Comparison of ENCODE assay signal across 8 mouse cellular contexts in the genomic region with DNA sequence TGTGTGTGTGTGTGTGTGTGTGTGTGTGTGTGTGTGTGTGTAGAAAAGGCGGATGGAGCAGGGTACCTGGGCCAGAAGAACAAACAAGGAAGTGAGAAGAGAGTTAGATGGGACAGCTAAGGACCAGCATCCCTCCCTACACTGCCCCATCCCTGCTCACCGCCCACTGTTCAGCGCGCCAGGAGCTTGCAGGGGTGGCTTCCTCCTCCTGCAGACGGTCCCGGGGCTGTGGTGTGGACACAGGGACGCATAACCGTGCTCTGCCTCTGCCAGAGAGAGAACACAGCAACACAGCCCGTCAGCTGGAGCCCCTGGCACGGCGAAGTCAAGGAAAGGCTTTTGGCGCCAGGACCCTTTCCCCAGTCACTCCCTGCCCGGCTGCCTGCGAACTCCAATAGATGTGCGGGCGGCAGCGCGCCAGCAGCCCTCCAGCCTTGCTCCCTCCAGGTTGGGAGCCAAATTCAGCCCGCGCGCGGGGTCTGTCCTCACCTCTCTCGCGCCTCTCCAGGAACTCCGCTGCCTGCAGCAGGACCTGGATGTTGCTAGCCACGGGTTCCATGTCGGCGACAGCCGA. TPM values are rescaled to one million over a fixed set of nuclear protein-coding genes. Genes with fewer than 3 reads are reported as not detected.
DNase-seq lines count a peak whose midpoint lies in the region; ATAC-seq and TF ChIP-seq lines count a peak whose summit lies in the region.

No protein-coding gene starts in this region.

- peak; percentile 40 for ATAC-seq in erythroid progenitor cell, adult 5-6 weeks (replicated peaks; ENCODE audit: low FRiP score, poor library complexity, severe bottlenecking)
- ATAC-seq in intestine, postnatal 0 days, result no peak
- peak; percentile 35 for ATAC-seq in midbrain, embryonic 15.5 days (replicated peaks)
- ATAC-seq in inflammation-experienced regulatory T-cells, adult 6 months, result no peak

- peaks cover 20% of the 10 kb centered on the region for H3K36me3 ChIP-seq in intestine, postnatal 0 days (ENCODE audit: control insufficient read depth, insufficient read depth)
- H3K36me3 ChIP-seq in midbrain, embryonic 15.5 days (replicated peaks), result peaks cover 17% of the 10 kb centered on the region

- H3K9ac ChIP-seq in intestine, postnatal 0 days (ENCODE audit: low read depth, low read length), result peak overlapping the region; percentile 48
- H3K9ac ChIP-seq in midbrain, embryonic 15.5 days, result peak overlapping the region; percentile 51

- peaks cover 8% of the 10 kb centered on the region for H3K4me1 ChIP-seq in lung, adult 2 months (ENCODE audit: control insufficient read depth, insufficient read depth, low read length)
- H3K4me1 ChIP-seq in bone marrow, adult 2 months (ENCODE audit: control insufficient read depth, insufficient read depth, low read length), result peaks cover 3% of the 10 kb centered on the region
- peaks cover 8% of the 10 kb centered on the region for H3K4me1 ChIP-seq in intestine, postnatal 0 days (replicated peaks; ENCODE audit: control insufficient read depth, insufficient read depth, low read length)
- H3K4me1 ChIP-seq in midbrain, embryonic 15.5 days, result peaks cover 32% of the 10 kb centered on the region

- no peak for TF ChIP-seq CTCF in lung, adult 2 months (IDR thresholded peaks at IDR 0.05; ENCODE audit: insufficient read depth, low read length)
- no peak for TF ChIP-seq CTCF in bone marrow, adult 2 months (IDR thresholded peaks at IDR 0.05; ENCODE audit: control insufficient read depth, insufficient read depth, low read length)
- TF ChIP-seq CTCF in intestine, postnatal 0 days (IDR thresholded peaks at IDR 0.05; ENCODE audit: low read depth), result no peak

- peak overlapping the region; percentile 93 for H3K4me2 ChIP-seq in intestine, postnatal 0 days (replicated peaks; ENCODE audit: low read depth)
- peak overlapping the region; percentile 98 for H3K4me2 ChIP-seq in midbrain, embryonic 15.5 days

- no peaks in the 10 kb centered on the region for H3K9me3 ChIP-seq in intestine, postnatal 0 days (ENCODE audit: control insufficient read depth)
- H3K9me3 ChIP-seq in midbrain, embryonic 15.5 days, result no peaks in the 10 kb centered on the region

- peak overlapping the region; percentile 36 for H3K4me3 ChIP-seq in lung, adult 2 months (replicated peaks; ENCODE audit: extremely low read depth, low read depth, low read length)
- peak overlapping the region; percentile 71 for H3K4me3 ChIP-seq in bone marrow, adult 2 months (replicated peaks; ENCODE audit: control insufficient read depth, low read depth, low read length)
- H3K4me3 ChIP-seq in intestine, postnatal 0 days (ENCODE audit: low read depth, low read length), result peak overlapping the region; percentile 68
- peak overlapping the region; percentile 65 for H3K4me3 ChIP-seq in midbrain, embryonic 15.5 days

- WGBS in lung, adult 2 months, result under 1% methylated on average over 28 of the region's 29 CpGs
- WGBS in bone marrow, adult 2 months, result under 1% methylated on average over 29 of the region's 29 CpGs
- WGBS in intestine, postnatal 0 days, result 1% methylated on average over 29 of the region's 29 CpGs
- 1% methylated on average over 29 of the region's 29 CpGs for WGBS in midbrain, embryonic 15.5 days

- H3K27me3 ChIP-seq in intestine, postnatal 0 days (replicated peaks; ENCODE audit: control insufficient read depth, insufficient read depth, low read length), result no peaks in the 10 kb centered on the region
- H3K27me3 ChIP-seq in midbrain, embryonic 15.5 days (replicated peaks), result no peaks in the 10 kb centered on the region

- TF ChIP-seq POLR2A in lung, adult 2 months (IDR thresholded peaks at IDR 0.05; ENCODE audit: borderline replicate concordance, extremely low read depth, low read depth, low read length), result no peak
- TF ChIP-seq POLR2A in bone marrow, adult 2 months (IDR thresholded peaks at IDR 0.05; ENCODE audit: borderline replicate concordance, control insufficient read depth, low read depth, low read length), result peak; percentile 48; the same call in 1 of the 2 replicates

- DNase-seq in lung, adult 2 months, result no peak
- no peak for DNase-seq in lung, postnatal 36 days
- DNase-seq in urinary bladder, adult 18-20 months (ENCODE audit: low spot score in 2 of 2), result no peak

- peak overlapping the region; percentile 81 for H3K27ac ChIP-seq in bone marrow, adult 2 months (ENCODE audit: control insufficient read depth, insufficient read depth, low read depth, low read length, poor library complexity)
- H3K27ac ChIP-seq in intestine, postnatal 0 days (ENCODE audit: low read depth, low read length), result no peak overlapping the region
- peak overlapping the region; percentile 78 for H3K27ac ChIP-seq in midbrain, embryonic 15.5 days

RNA-seq across cellular contexts. Expression of gene Mxd3, which starts 0.4 kb away (rescaled TPM):
- polyA plus RNA-seq in lung, adult 2 months (2012; rRNA removed), result 1.5 and 2.7 TPM in 2 replicates
- 46.2 and 59.0 TPM in 2 replicates for polyA plus RNA-seq in bone marrow, adult 2 months (2011; ENCODE audit: insufficient read depth, insufficient read length, low replicate concordance, missing spikeins)
- total RNA-seq in erythroid progenitor cell, adult 5-6 weeks (2015; ENCODE audit: low replicate concordance), result 293 and 332 TPM in 2 replicates
- total RNA-seq in erythroid progenitor cell, adult 5-6 weeks (2017; ENCODE audit: low replicate concordance), result 162 and 195 TPM in 2 replicates
- polyA plus RNA-seq in intestine, postnatal 0 days (2015; fragmentation: Nextera tagmentation; extraction: Ambion mirVana), result 7.8 and 8.5 TPM in 2 replicates
- 7.6 and 11.8 TPM in 2 replicates for polyA plus RNA-seq in midbrain, embryonic 15.5 days (2015; fragmentation: Nextera tagmentation; extraction: Ambion mirVana)
- 10 to 100 TPM in 1 of 3 experiments, 1 to 10 TPM in 2; 2.2 to 32.2 (median 3.5) TPM for polyA plus RNA-seq in inflammation-experienced regulatory T-cells, adult 6 months (2017; shearing (Covaris generic))

RNA-seq across cellular contexts. Expression of gene Rab24, which starts 7.5 kb away (rescaled TPM):
- 60.4 and 69.2 TPM in 2 replicates for polyA plus RNA-seq in lung, adult 2 months (2012; rRNA removed)
- 119 and 194 TPM in 2 replicates for polyA plus RNA-seq in bone marrow, adult 2 months (2011; ENCODE audit: insufficient read depth, insufficient read length, low replicate concordance, missing spikeins)
- total RNA-seq in erythroid progenitor cell, adult 5-6 weeks (2015; ENCODE audit: low replicate concordance), result 83.3 and 153 TPM in 2 replicates
- 19.8 and 40.4 TPM in 2 replicates for total RNA-seq in erythroid progenitor cell, adult 5-6 weeks (2017; ENCODE audit: low replicate concordance)
- polyA plus RNA-seq in intestine, postnatal 0 days (2015; fragmentation: Nextera tagmentation; extraction: Ambion mirVana), result 142 and 156 TPM in 2 replicates
- 104 and 105 TPM in 2 replicates for polyA plus RNA-seq in midbrain, embryonic 15.5 days (2015; fragmentation: Nextera tagmentation; extraction: Ambion mirVana)
- 10 to 100 TPM in 1 of 3 experiments, 1 to 10 TPM in 2; 8.8 to 15.0 (median 9.7) TPM for polyA plus RNA-seq in inflammation-experienced regulatory T-cells, adult 6 months (2017; shearing (Covaris generic))

RNA-seq across cellular contexts. Expression of gene Prelid1, which starts 8.9 kb away (rescaled TPM):
- 216 and 247 TPM in 2 replicates for polyA plus RNA-seq in lung, adult 2 months (2012; rRNA removed)
- 74.2 and 109 TPM in 2 replicates for polyA plus RNA-seq in bone marrow, adult 2 months (2011; ENCODE audit: insufficient read depth, insufficient read length, low replicate concordance, missing spikeins)
- 81.3 and 131 TPM in 2 replicates for total RNA-seq in erythroid progenitor cell, adult 5-6 weeks (2015; ENCODE audit: low replicate concordance)
- total RNA-seq in erythroid progenitor cell, adult 5-6 weeks (2017; ENCODE audit: low replicate concordance), result 30.9 and 39.1 TPM in 2 replicates
- 540 and 567 TPM in 2 replicates for polyA plus RNA-seq in intestine, postnatal 0 days (2015; fragmentation: Nextera tagmentation; extraction: Ambion mirVana)
- polyA plus RNA-seq in midbrain, embryonic 15.5 days (2015; fragmentation: Nextera tagmentation; extraction: Ambion mirVana), result 331 and 355 TPM in 2 replicates
- 100 to 1,000 TPM; 196 to 371 (median 209) TPM for polyA plus RNA-seq in inflammation-experienced regulatory T-cells, adult 6 months (2017; shearing (Covaris generic))

RNA-seq across cellular contexts. Expression of gene Lman2, which starts 33.4 kb away (rescaled TPM):
- polyA plus RNA-seq in lung, adult 2 months (2012; rRNA removed), result 76.2 and 80.8 TPM in 2 replicates
- polyA plus RNA-seq in bone marrow, adult 2 months (2011; ENCODE audit: insufficient read depth, insufficient read length, low replicate concordance, missing spikeins), result 31.3 and 50.1 TPM in 2 replicates
- total RNA-seq in erythroid progenitor cell, adult 5-6 weeks (2015; ENCODE audit: low replicate concordance), result 45.7 and 55.1 TPM in 2 replicates
- total RNA-seq in erythroid progenitor cell, adult 5-6 weeks (2017; ENCODE audit: low replicate concordance), result 56.6 and 75.6 TPM in 2 replicates
- polyA plus RNA-seq in intestine, postnatal 0 days (2015; fragmentation: Nextera tagmentation; extraction: Ambion mirVana), result 85.3 and 93.0 TPM in 2 replicates
- 57.1 and 57.5 TPM in 2 replicates for polyA plus RNA-seq in midbrain, embryonic 15.5 days (2015; fragmentation: Nextera tagmentation; extraction: Ambion mirVana)
- polyA plus RNA-seq in inflammation-experienced regulatory T-cells, adult 6 months (2017; shearing (Covaris generic)), result 10 to 100 TPM; 43.9 to 62.8 (median 60.7) TPM

RNA-seq across cellular contexts. Expression of gene Rgs14, which starts 40.3 kb away (rescaled TPM):
- polyA plus RNA-seq in lung, adult 2 months (2012; rRNA removed), result 11.7 and 11.8 TPM in 2 replicates
- polyA plus RNA-seq in bone marrow, adult 2 months (2011; ENCODE audit: insufficient read depth, insufficient read length, low replicate concordance, missing spikeins), result 20.6 and 51.6 TPM in 2 replicates
- total RNA-seq in erythroid progenitor cell, adult 5-6 weeks (2015; ENCODE audit: low replicate concordance), result 9.0 and 14.7 TPM in 2 replicates
- total RNA-seq in erythroid progenitor cell, adult 5-6 weeks (2017; ENCODE audit: low replicate concordance), result 4.2 and 7.9 TPM in 2 replicates
- 1.2 and 1.3 TPM in 2 replicates for polyA plus RNA-seq in intestine, postnatal 0 days (2015; fragmentation: Nextera tagmentation; extraction: Ambion mirVana)
- polyA plus RNA-seq in midbrain, embryonic 15.5 days (2015; fragmentation: Nextera tagmentation; extraction: Ambion mirVana), result 0.34 and 0.52 TPM in 2 replicates
- polyA plus RNA-seq in inflammation-experienced regulatory T-cells, adult 6 months (2017; shearing (Covaris generic)), result 10 to 100 TPM; 61.5 to 73.9 (median 62.9) TPM

Comparison
In these comparisons a context has a peak if more than half of its experiments do, and no peak if none do; other contexts are left out.
1. ATAC-seq: peak in erythroid progenitor cell, adult 5-6 weeks (single experiment) and midbrain, embryonic 15.5 days (single experiment); none in intestine, postnatal 0 days (single experiment) and inflammation-experienced regulatory T-cells, adult 6 months (single experiment).
2. Peak in every context shown above with its lines, with median percentiles within 50 percentile points of each other: H3K4me3 ChIP-seq.